Mouse (Mus musculus) lung, postnatal 0 days (tissue): ENCODE measurements around the gene Ankrd17. TPM values are rescaled to one million over a fixed set of nuclear protein-coding genes. Genes with fewer than 3 reads are reported as not detected.
A peak's percentile ranks its signal among the peaks of the same experiment; 100 is the strongest.

ENCODE experiments used
- ATAC-seq: fragments of 200-750 bp; cut with Nextera tagmentation; 2 replicates; pipeline ENCODE4 v1.8.0; 2017; ENCODE audit warnings: moderate library complexity
- DNase-seq: peaks from one replicate; pipeline ENCODE4 v3.0.0-alpha.2; 2016; ENCODE audit warnings: low spot score
- H3K27ac ChIP-seq: fragments of 300-500 bp; sonication (generic); 2 replicates; pipeline ENCODE4 v1.5.1; 2014; ENCODE audit warnings: antibody characterized with exemption, mild to moderate bottlenecking, low read length, mixed read lengths
- H3K27me3 ChIP-seq: fragments of 300-500 bp; sonication (generic); replicated peaks from 2 replicates; pipeline ENCODE4 v1.6.1; 2014; ENCODE audit warnings: low read length, mixed read lengths; ENCODE audit not compliant: insufficient read depth
- H3K36me3 ChIP-seq: fragments of 300-500 bp; sonication (generic); 2 replicates; pipeline ENCODE4 v1.6.1; 2014; ENCODE audit warnings: low read length, mixed read lengths; ENCODE audit not compliant: insufficient read depth
- H3K4me1 ChIP-seq: fragments of 300-500 bp; sonication (generic); 2 replicates; pipeline ENCODE4 v1.6.1; 2014; ENCODE audit warnings: antibody characterized with exemption, low read depth, low read length, mixed read lengths; ENCODE audit not compliant: insufficient read depth
- H3K4me2 ChIP-seq: fragments of 300-500 bp; sonication (generic); replicated peaks from 2 replicates; pipeline ENCODE4 v1.6.1; 2014; ENCODE audit warnings: low read depth, mild to moderate bottlenecking, low read length, moderate library complexity, mixed read lengths
- H3K4me3 ChIP-seq: fragments of 300-500 bp; sonication (generic); 2 replicates; pipeline ENCODE4 v1.5.1; 2014; ENCODE audit warnings: low read depth, low read length
- H3K9ac ChIP-seq: fragments of 300-500 bp; sonication (generic); replicated peaks from 2 replicates; pipeline ENCODE4 v1.6.1; 2014; ENCODE audit warnings: low read depth, mild to moderate bottlenecking
- H3K9me3 ChIP-seq: fragments of 300-500 bp; sonication (generic); 2 replicates; pipeline ENCODE4 v1.6.1; 2016; ENCODE audit warnings: low read length, mixed read lengths
- CTCF ChIP-seq: IDR thresholded peaks from 2 replicates; pipeline ENCODE4 v1.5.1; 2016; ENCODE audit warnings: antibody characterized with exemption, mild to moderate bottlenecking
- EP300 ChIP-seq: IDR thresholded peaks from 2 replicates; pipeline ENCODE4 v1.6.1; 2016; ENCODE audit warnings: antibody characterized with exemption, mild to moderate bottlenecking, control low read depth
- WGBS: fragments of 180-500 bp; shearing (Covaris S2); extraction: QIAGEN DNeasy Blood & Tissue Kit; methylation state at CpG from one replicate; pipeline ENCODE4 v1.1.7; 2014; 5-methylcytosine and 5-hydroxymethylcytosine counted together
- polyA plus RNA-seq: library from polyadenylated mRNA; unstranded; fragments of >200 nt; fragmentation: Nextera tagmentation; extraction: Ambion mirVana; gene quantifications from 2 replicates; pipeline ENCODE4 v1.2.1, GENCODE M21; 2015

Gene Ankrd17
- polyA plus RNA-seq, 1 experiment from 2014 or later, result 16.0 TPM

- no peak for TF ChIP-seq EP300
- TF ChIP-seq CTCF, result no peak
- Histone ChIP-seq H3K4me1 (no peaks in the 10 kb centered on the region), H3K4me2 (no peak overlapping the region), H3K9ac (no peak overlapping the region), H3K4me3 (no peak overlapping the region), H3K36me3 (peaks cover 41% of the 10 kb centered on the region), H3K27ac (no peak overlapping the region), H3K9me3 (no peaks in the 10 kb centered on the region), H3K27me3 (no peaks in the 10 kb centered on the region)
- 89% methylated on average over 2 of the region's 2 CpGs for WGBS
- DNase-seq, result no peak
- ATAC-seq, result no peak
Measured at GRCm38 (mm10) chr5:90229760-90230159, 136.6 kb downstream of the Ankrd17 start.

- Histone ChIP-seq H3K9ac (no peak overlapping the region), H3K27me3 (no peaks in the 10 kb centered on the region), H3K4me2 (no peak overlapping the region), H3K36me3 (peaks cover 28% of the 10 kb centered on the region), H3K4me3 (no peak overlapping the region), H3K4me1 (peaks cover 6% of the 10 kb centered on the region; the same call in 1 of the 2 replicates), H3K27ac (no peak overlapping the region), H3K9me3 (no peaks in the 10 kb centered on the region)
- 98% methylated on average over 3 of the region's 3 CpGs for WGBS
- DNase-seq (no peak), ATAC-seq (no peak)
- TF ChIP-seq EP300 (no peak), CTCF (no peak)
Measured at GRCm38 (mm10) chr5:90226696-90227095, 139.7 kb downstream of the Ankrd17 start.

GRCm38 (mm10) chr5:90224730-90225129, 141.6 kb downstream of the Ankrd17 start:
- DNase-seq (no peak), ATAC-seq (no peak)
- Histone ChIP-seq H3K4me3 (no peak overlapping the region), H3K36me3 (peaks cover 19% of the 10 kb centered on the region), H3K9me3 (no peaks in the 10 kb centered on the region), H3K4me1 (peaks cover 6% of the 10 kb centered on the region; the same call in 1 of the 2 replicates), H3K4me2 (peak overlapping the region; percentile 78; the same call in 1 of the 2 replicates), H3K27me3 (no peaks in the 10 kb centered on the region), H3K27ac (peak overlapping the region; percentile 85), H3K9ac (no peak overlapping the region)
- 81% methylated on average over 5 of the region's 5 CpGs for WGBS
- TF ChIP-seq EP300 (no peak), CTCF (no peak)

GRCm38 (mm10) chr5:90223534-90224381, 142.6 kb downstream of the Ankrd17 start, which contains the start of gene Cox18:
Gene Cox18 (minus strand): TSS chr5:90224001.
- Histone ChIP-seq H3K4me2 (peak within 1 kb of the TSS; percentile 78), H3K27me3 (no peaks in the 10 kb centered on the region), H3K9me3 (no peaks in the 10 kb centered on the region), H3K9ac (peak within 1 kb of the TSS; percentile 67), H3K27ac (peak within 1 kb of the TSS; percentile 85), H3K4me1 (peaks cover 6% of the 10 kb centered on the region; the same call in 1 of the 2 replicates), H3K4me3 (peak within 1 kb of the TSS; percentile 66), H3K36me3 (peaks cover 11% of the 10 kb centered on the region)
- ATAC-seq, result peak; percentile 99
- under 1% methylated on average over 62 of the region's 62 CpGs for WGBS
- peak; percentile 100 for DNase-seq
- TF ChIP-seq EP300, result peak; percentile 82; the same call in 1 of the 2 replicates
- peak; percentile 55 for TF ChIP-seq CTCF

- no peaks in the 10 kb centered on the region for H3K9me3 ChIP-seq
- no peak for ATAC-seq
- peak overlapping the region; percentile 67; the same call in 1 of the 2 replicates for H3K9ac ChIP-seq
- no peak for DNase-seq
- TF ChIP-seq EP300 (no peak), CTCF (no peak)
- H3K27me3 ChIP-seq, result no peaks in the 10 kb centered on the region
- 31% methylated on average over 3 of the region's 3 CpGs for WGBS
- peak overlapping the region; percentile 66 for H3K4me3 ChIP-seq
- H3K4me1 ChIP-seq, result peaks cover 6% of the 10 kb centered on the region; the same call in 1 of the 2 replicates
- no peak overlapping the region for H3K27ac ChIP-seq
- H3K36me3 ChIP-seq, result peaks cover 14% of the 10 kb centered on the region
- H3K4me2 ChIP-seq, result peak overlapping the region; percentile 78
Measured at GRCm38 (mm10) chr5:90222937-90223336, 143.4 kb downstream of the Ankrd17 start.

GRCm38 (mm10) chr5:90217791-90218190, 148.6 kb downstream of the Ankrd17 start:
- no peak for ATAC-seq
- WGBS, result 93% methylated on average over 3 of the region's 3 CpGs
- H3K36me3 ChIP-seq, result peaks cover 13% of the 10 kb centered on the region; the same call in 1 of the 2 replicates

More at GRCm38 (mm10) chr5:90217791-90218190, 148.6 kb downstream of the Ankrd17 start:
- DNase-seq, result no peak
- Histone ChIP-seq H3K9me3 (no peaks in the 10 kb centered on the region), H3K4me1 (peaks cover under 1% of the 10 kb centered on the region; the same call in 1 of the 2 replicates), H3K9ac (no peak overlapping the region), H3K4me3 (no peak overlapping the region), H3K27ac (no peak overlapping the region), H3K27me3 (no peaks in the 10 kb centered on the region), H3K4me2 (no peak overlapping the region)
- TF ChIP-seq CTCF, result no peak
- TF ChIP-seq EP300, result no peak
